Mouse (Mus musculus) hindbrain, embryonic 11.5 days (tissue): Measurements from ENCODE around the gene Mageb16. TPM values are rescaled to one million over a fixed set of nuclear protein-coding genes. Genes with fewer than 3 reads are reported as not detected.

ENCODE experiments used
- ATAC-seq: fragments of 200-750 bp; cut with Nextera tagmentation; 2 replicates; pipeline ENCODE4 v1.8.0; 2017; ENCODE audit warnings: mild to moderate bottlenecking, moderate TSS enrichment, moderate library complexity; ENCODE audit not compliant: low FRiP score
- DNase-seq: peaks from one replicate; pipeline ENCODE4 v3.0.0-alpha.2; 2015; ENCODE audit warnings: low spot score
- H3K27ac ChIP-seq: fragments of 300-500 bp; sonication (generic); 2 replicates; pipeline ENCODE4 v1.5.1; 2014; ENCODE audit warnings: mild to moderate bottlenecking, low read depth, low read length
- H3K27me3 ChIP-seq: fragments of 300-500 bp; sonication (generic); 2 replicates; pipeline ENCODE4 v1.6.1; 2014; ENCODE audit warnings: mild to moderate bottlenecking, low read length, moderate library complexity, mixed read lengths; ENCODE audit not compliant: control insufficient read depth, insufficient read depth
- H3K36me3 ChIP-seq: fragments of 300-500 bp; sonication (generic); 2 replicates; pipeline ENCODE4 v1.6.1; 2014; ENCODE audit warnings: mild to moderate bottlenecking, low read length, moderate library complexity, mixed read lengths; ENCODE audit not compliant: control insufficient read depth, insufficient read depth
- H3K4me1 ChIP-seq: fragments of 300-500 bp; sonication (generic); replicated peaks from 2 replicates; pipeline ENCODE4 v1.6.1; 2014; ENCODE audit warnings: low read length, mixed read lengths; ENCODE audit not compliant: control insufficient read depth, insufficient read depth
- H3K4me2 ChIP-seq: fragments of 300-500 bp; sonication (generic); replicated peaks from 2 replicates; pipeline ENCODE4 v1.6.1; 2014; ENCODE audit warnings: mild to moderate bottlenecking, low read depth, low read length
- H3K4me3 ChIP-seq: fragments of 300-500 bp; sonication (generic); 2 replicates; pipeline ENCODE4 v1.5.1; 2014; ENCODE audit warnings: low read depth, low read length
- H3K9ac ChIP-seq: fragments of 300-500 bp; sonication (generic); 2 replicates; pipeline ENCODE4 v1.6.1; 2014; ENCODE audit warnings: low read depth, low read length
- H3K9me3 ChIP-seq: fragments of 300-500 bp; sonication (generic); 2 replicates; pipeline ENCODE4 v1.6.1; 2016; ENCODE audit warnings: low read length; ENCODE audit not compliant: control insufficient read depth
- whole genome bisulfite sequencing: fragments of 180-500 bp; shearing (Covaris S2); extraction: QIAGEN DNeasy Blood & Tissue Kit; methylation state at CpG from one replicate; pipeline ENCODE4 v1.1.7; 2014; 5-methylcytosine and 5-hydroxymethylcytosine counted together
- polyA plus RNA-seq: library from polyadenylated mRNA; unstranded; fragments of >200 nt; fragmentation: Nextera tagmentation; extraction: Ambion mirVana; gene quantifications from 2 replicates; pipeline ENCODE4 v1.2.1, GENCODE M21; 2014

The Mageb16 gene
- 0.11 TPM in 1 of 2 replicates, not detected in the other for polyA plus RNA-seq

DNA sequence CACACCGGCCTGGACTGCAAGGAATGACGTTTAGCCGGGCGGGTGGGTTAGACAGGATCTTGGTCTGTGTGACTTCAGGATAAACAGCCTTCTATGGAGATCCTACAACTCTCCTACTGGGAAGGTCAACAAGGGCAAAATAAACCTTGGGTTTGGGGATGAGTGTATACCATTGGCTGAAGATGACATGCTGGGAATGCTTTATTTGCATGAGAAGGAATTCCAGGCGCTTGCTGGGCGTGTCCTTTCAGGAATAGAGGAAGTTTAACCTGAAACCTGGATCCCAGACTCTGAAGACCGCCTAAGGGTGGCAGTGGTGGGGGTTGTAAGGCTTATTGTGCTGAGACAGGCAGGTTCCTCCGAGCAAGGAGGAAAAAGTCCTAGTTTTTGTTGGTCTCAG is at the start of gene Mageb16:
Gene Mageb16, minus strand, starts transcription at position 25 of the 400 bp plus-strand sequence.
- no peaks in the 10 kb centered on the region for H3K36me3 ChIP-seq
- H3K9me3 ChIP-seq, result no peaks in the 10 kb centered on the region
- WGBS, result 65% methylated on average over 8 of the region's 8 CpGs
- no peak within 1 kb of the TSS for H3K4me2 ChIP-seq
- H3K4me3 ChIP-seq, result no peak within 1 kb of the TSS
- no peaks in the 10 kb centered on the region for H3K4me1 ChIP-seq
- H3K27me3 ChIP-seq, result no peaks in the 10 kb centered on the region
- no peak within 1 kb of the TSS for H3K9ac ChIP-seq
- DNase-seq, result no peak
- no peak within 1 kb of the TSS for H3K27ac ChIP-seq
- ATAC-seq, result no peak

DNA sequence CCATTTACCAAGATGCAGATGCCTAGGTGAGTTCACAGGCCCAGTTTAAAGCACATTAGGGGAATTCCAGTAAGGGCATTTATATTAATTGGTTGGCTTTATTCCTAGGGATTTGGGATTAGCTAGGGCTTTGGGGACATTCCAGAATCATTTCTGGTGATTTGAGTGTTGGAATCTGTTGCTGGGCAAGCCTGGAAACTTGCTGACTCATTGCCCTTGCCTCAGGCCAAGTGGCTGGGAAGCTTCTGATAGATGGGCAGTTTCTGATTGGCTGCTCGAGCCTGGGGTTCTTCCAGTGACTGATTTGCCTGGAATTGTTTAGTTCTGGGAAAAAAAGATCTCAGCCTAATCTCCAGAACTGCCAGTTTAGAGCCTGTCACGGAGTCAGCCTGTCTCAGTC is 20.1 kb downstream of the Mageb16 start:
- Histone ChIP-seq H3K27me3 (no peaks in the 10 kb centered on the region), H3K4me1 (no peaks in the 10 kb centered on the region), H3K4me3 (no peak overlapping the region), H3K4me2 (no peak overlapping the region), H3K9ac (no peak overlapping the region), H3K27ac (no peak overlapping the region), H3K36me3 (no peaks in the 10 kb centered on the region), H3K9me3 (no peaks in the 10 kb centered on the region)
- ATAC-seq (no peak), DNase-seq (peak; percentile 0)
- 51% methylated on average over 2 of the region's 2 CpGs for WGBS

DNA sequence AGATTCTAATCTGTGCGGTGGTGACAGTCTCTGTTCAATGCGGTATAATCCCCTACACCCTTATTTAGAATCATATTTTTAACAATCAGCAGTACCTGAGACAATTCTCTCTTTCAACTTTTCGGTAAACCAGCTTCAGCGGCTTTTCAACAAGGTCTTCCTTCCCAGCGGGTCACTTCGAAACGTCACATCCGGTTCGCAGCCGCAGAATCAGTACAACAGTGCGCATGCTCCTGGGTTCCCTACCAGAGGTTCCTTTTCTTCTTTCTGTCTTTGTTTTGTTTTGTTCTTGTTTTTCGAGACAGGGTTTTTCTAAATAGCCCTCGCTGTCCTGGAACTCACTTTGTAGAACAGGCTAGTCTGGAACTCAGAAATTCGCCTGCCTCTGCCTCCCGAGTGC is 35.8 kb downstream of the Mageb16 start:
- Histone ChIP-seq H3K4me2 (no peak overlapping the region), H3K27ac (no peak overlapping the region), H3K4me3 (no peak overlapping the region), H3K9ac (no peak overlapping the region), H3K9me3 (no peaks in the 10 kb centered on the region), H3K4me1 (no peaks in the 10 kb centered on the region), H3K27me3 (no peaks in the 10 kb centered on the region), H3K36me3 (no peaks in the 10 kb centered on the region)
- WGBS, result 86% methylated on average over 15 of the region's 15 CpGs
- no peak for ATAC-seq
- no peak for DNase-seq

DNA sequence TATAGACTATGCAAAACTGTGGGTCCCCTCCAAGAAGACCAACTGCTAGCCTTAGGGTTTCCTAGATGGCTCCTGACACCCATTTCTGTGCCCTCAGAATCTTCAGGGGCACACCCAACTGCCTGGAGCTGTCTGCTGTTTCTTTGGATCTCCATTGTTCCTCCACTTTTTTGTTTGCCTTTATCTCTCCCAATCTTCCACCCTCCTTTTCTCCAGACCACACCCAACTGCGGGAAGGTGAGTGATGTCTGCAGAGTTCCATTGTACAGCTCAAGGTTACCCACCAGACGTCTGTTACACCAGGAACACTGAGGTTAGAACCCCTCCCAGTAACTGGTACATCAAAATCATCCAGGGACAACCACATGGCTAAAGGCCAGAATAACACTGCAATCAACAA is 64.8 kb downstream of the Mageb16 start:
- no peaks in the 10 kb centered on the region for H3K36me3 ChIP-seq
- WGBS, result 68% methylated on average over 2 of the region's 2 CpGs
- no peak overlapping the region for H3K9ac ChIP-seq
- H3K9me3 ChIP-seq, result no peaks in the 10 kb centered on the region
- no peak for ATAC-seq
- no peak overlapping the region for H3K4me2 ChIP-seq
- H3K4me1 ChIP-seq, result no peaks in the 10 kb centered on the region
- DNase-seq, result no peak
- H3K27me3 ChIP-seq, result no peaks in the 10 kb centered on the region
- no peak overlapping the region for H3K4me3 ChIP-seq
- no peak overlapping the region for H3K27ac ChIP-seq

Other genes starting within 250 kb of the Mageb16 start
- gene Gm7173, start 154.2 kb downstream of the Mageb16 start, polyA plus RNA-seq, result 1.0 TPM in 2 replicates